Mouse (Mus musculus) olfactory bulb, adult 2 months (tissue): ENCODE data around the gene Sorbs1.

Source experiments
- CTCF ChIP-seq: fragments of 200-500 bp; IDR thresholded peaks from 2 replicates; pipeline ENCODE4 v1.5.1; 2012; ENCODE audit warnings: low read depth, mild to moderate bottlenecking, low read length, moderate library complexity; ENCODE audit not compliant: insufficient read depth
- POLR2A ChIP-seq: fragments of 200-500 bp; IDR thresholded peaks from 2 replicates; pipeline ENCODE4 v1.6.1; 2012; ENCODE audit warnings: mild to moderate bottlenecking, low read depth, low read length, moderate library complexity; ENCODE audit not compliant: insufficient read depth

- TF ChIP-seq POLR2A = no peak
- no peak for TF ChIP-seq CTCF
Observed at GRCm38 (mm10) chr19:40376566-40377281, 136.9 kb downstream of the Sorbs1 start.
